Mouse (Mus musculus) forebrain, postnatal 0 days (tissue): Measurements from ENCODE around the gene Nrros. TPM values are rescaled to one million over a fixed set of nuclear protein-coding genes. Genes with fewer than 3 reads are reported as not detected.

Source experiments
- ATAC-seq: fragments of 200-750 bp; cut with Nextera tagmentation; 2 replicates; pipeline ENCODE4 v1.8.0; 2017; ENCODE audit warnings: mild to moderate bottlenecking, moderate library complexity
- DNase-seq: peaks from one replicate; pipeline ENCODE4 v3.0.0-alpha.2; 2015
- H3K27ac ChIP-seq: fragments of 300-500 bp; sonication (generic); 2 replicates; pipeline ENCODE4 v1.5.1; 2014; ENCODE audit warnings: low read depth, mild to moderate bottlenecking, antibody characterized with exemption, low read length, moderate library complexity, mixed read lengths
- H3K27me3 ChIP-seq: fragments of 300-500 bp; sonication (generic); 2 replicates; pipeline ENCODE4 v1.6.1; 2014; ENCODE audit warnings: mild to moderate bottlenecking, low read length, mixed read lengths; ENCODE audit not compliant: insufficient read depth
- H3K36me3 ChIP-seq: fragments of 300-500 bp; sonication (generic); 2 replicates; pipeline ENCODE4 v1.6.1; 2014; ENCODE audit warnings: mild to moderate bottlenecking, moderate library complexity; ENCODE audit not compliant: insufficient read depth
- H3K4me1 ChIP-seq: fragments of 300-500 bp; sonication (generic); 2 replicates; pipeline ENCODE4 v1.6.1; 2014; ENCODE audit warnings: antibody characterized with exemption; ENCODE audit not compliant: insufficient read depth
- H3K4me2 ChIP-seq: fragments of 300-500 bp; sonication (generic); 2 replicates; pipeline ENCODE4 v1.6.1; 2014; ENCODE audit warnings: low read depth, mild to moderate bottlenecking, moderate library complexity
- H3K4me3 ChIP-seq: fragments of 300-500 bp; sonication (generic); 2 replicates; pipeline ENCODE4 v1.5.1; 2014; ENCODE audit warnings: low read depth, low read length, mixed read lengths
- H3K9ac ChIP-seq: fragments of 300-500 bp; sonication (generic); 2 replicates; pipeline ENCODE4 v1.6.1; 2014; ENCODE audit warnings: mild to moderate bottlenecking
- H3K9me3 ChIP-seq: fragments of 300-500 bp; sonication (generic); 2 replicates; pipeline ENCODE4 v1.6.1; 2016; ENCODE audit warnings: low read length
- CTCF ChIP-seq: sonication (generic); IDR thresholded peaks from 2 replicates; pipeline ENCODE4 v1.5.1; 2016; ENCODE audit warnings: antibody characterized with exemption, control low read depth, low read depth
- WGBS: fragments of 180-500 bp; shearing (Covaris S2); extraction: QIAGEN DNeasy Blood & Tissue Kit; methylation state at CpG from one replicate; pipeline ENCODE4 v1.1.7; 2014; 5-methylcytosine and 5-hydroxymethylcytosine counted together
- polyA plus RNA-seq: library from polyadenylated mRNA; unstranded; fragments of >200 nt; fragmentation: Nextera tagmentation; extraction: Ambion mirVana; gene quantifications from 2 replicates; pipeline ENCODE4 v1.2.1, GENCODE M21; 2015
- total RNA-seq: library from RNA; depleted of rRNA; stranded (reverse); fragments of >200 nt; gene quantifications from 2 replicates; pipeline ENCODE4 v1.2.3, GENCODE M21; 2014

Gene Nrros
- total and polyA plus RNA-seq, 2 experiments from 2014 or later, result 6.4 to 12.5 TPM

DNA sequence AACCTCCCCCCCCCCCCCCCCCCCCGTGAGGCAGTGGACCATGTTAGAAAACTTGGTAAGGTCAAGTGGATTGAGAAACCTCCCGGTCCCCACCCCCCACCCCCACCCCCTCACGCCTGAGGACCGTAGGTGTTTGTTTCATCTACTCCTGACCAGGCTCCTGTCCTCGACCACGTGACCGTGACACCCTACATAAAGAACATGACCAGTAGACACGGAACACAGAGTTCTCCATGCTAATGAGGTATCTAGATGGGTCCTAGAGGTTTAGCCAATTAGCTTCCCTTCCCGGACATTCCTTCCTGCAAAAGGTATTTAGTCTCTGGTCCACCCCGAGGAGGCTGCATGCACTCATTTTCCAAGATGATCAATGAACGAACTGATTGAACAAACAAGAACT lies 8.0 kb upstream of the Nrros start:
- WGBS, result 71% methylated on average over 11 of the region's 11 CpGs
- ATAC-seq, result no peak
- H3K27ac ChIP-seq, result no peak overlapping the region

GRCm38 (mm10) chr16:32171031-32171731 lies 5.8 kb upstream of the Nrros start:
- 89% methylated on average over 5 of the region's 5 CpGs for WGBS
- no peaks in the 10 kb centered on the region for H3K4me1 ChIP-seq
- TF ChIP-seq CTCF, result no peak
- H3K9me3 ChIP-seq, result no peaks in the 10 kb centered on the region
- ATAC-seq, result no peak
- no peaks in the 10 kb centered on the region for H3K27me3 ChIP-seq
- no peaks in the 10 kb centered on the region for H3K36me3 ChIP-seq
- H3K4me2 ChIP-seq, result no peak overlapping the region
- H3K9ac ChIP-seq, result no peak overlapping the region
- H3K4me3 ChIP-seq, result no peak overlapping the region
- H3K27ac ChIP-seq, result no peak overlapping the region
- no peak for DNase-seq

More for the DNA sequence above, 8.0 kb upstream of the Nrros start:
- no peak for TF ChIP-seq CTCF
- H3K27me3 ChIP-seq, result no peaks in the 10 kb centered on the region
- no peak overlapping the region for H3K9ac ChIP-seq
- H3K36me3 ChIP-seq, result no peaks in the 10 kb centered on the region
- no peak for DNase-seq
- H3K4me1 ChIP-seq, result no peaks in the 10 kb centered on the region
- no peaks in the 10 kb centered on the region for H3K9me3 ChIP-seq
- H3K4me3 ChIP-seq, result no peak overlapping the region
- no peak overlapping the region for H3K4me2 ChIP-seq

- Histone ChIP-seq H3K4me3 (no peak overlapping the region), H3K4me1 (no peaks in the 10 kb centered on the region; the same call in 1 of the 2 replicates), H3K36me3 (no peaks in the 10 kb centered on the region), H3K27me3 (no peaks in the 10 kb centered on the region), H3K4me2 (no peak overlapping the region), H3K27ac (no peak overlapping the region), H3K9ac (no peak overlapping the region), H3K9me3 (no peaks in the 10 kb centered on the region)
- ATAC-seq (no peak), DNase-seq (no peak)
- 89% methylated on average over 4 of the region's 4 CpGs for WGBS
- TF ChIP-seq CTCF, result no peak
These were observed 2.6 kb upstream of the Nrros start for GRCm38 (mm10) chr16:32167819-32168545.

- WGBS, result 71% methylated on average over 19 of the region's 19 CpGs
- no peak for ATAC-seq
- Histone ChIP-seq H3K4me2 (peak overlapping the region; percentile 71), H3K27ac (no peak overlapping the region), H3K9ac (no peak overlapping the region), H3K27me3 (no peaks in the 10 kb centered on the region), H3K4me3 (peak overlapping the region; percentile 37), H3K9me3 (no peaks in the 10 kb centered on the region), H3K36me3 (no peaks in the 10 kb centered on the region), H3K4me1 (no peaks in the 10 kb centered on the region; the same call in 1 of the 2 replicates)
- no peak for TF ChIP-seq CTCF
- DNase-seq, result no peak
These were observed 882 bp downstream of the Nrros start for GRCm38 (mm10) chr16:32164396-32165027.

DNA sequence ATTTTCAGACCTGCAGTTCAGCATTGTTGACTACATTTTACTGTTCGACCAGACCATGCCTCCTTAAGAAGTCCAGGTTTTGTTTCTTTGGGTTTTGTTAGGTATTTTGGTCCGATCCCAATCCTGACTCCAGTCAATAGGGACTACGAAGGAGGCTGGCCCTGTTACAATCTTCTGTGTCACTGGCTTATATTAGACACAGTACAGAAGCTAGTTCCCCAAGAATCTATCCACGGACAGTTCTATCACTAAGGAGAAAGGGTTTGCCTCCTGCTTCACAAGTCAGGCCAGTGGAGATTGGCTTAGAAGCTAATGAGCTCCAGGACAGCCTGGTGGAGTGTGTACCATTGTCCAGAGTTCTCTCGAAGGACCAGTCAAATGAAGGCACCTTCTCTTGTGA lies 1.5 kb downstream of the Nrros start:
- no peak overlapping the region for H3K4me3 ChIP-seq
- WGBS, result 72% methylated on average over 5 of the region's 5 CpGs
- no peak for DNase-seq
- no peaks in the 10 kb centered on the region; the same call in 1 of the 2 replicates for H3K4me1 ChIP-seq
- H3K9me3 ChIP-seq, result no peaks in the 10 kb centered on the region
- no peak for TF ChIP-seq CTCF
- H3K9ac ChIP-seq, result no peak overlapping the region
- no peak for ATAC-seq
- H3K4me2 ChIP-seq, result 0 out of 2 replicates have a peak overlapping the region, but pooled peaks have one; percentile 6
- no peak overlapping the region for H3K27ac ChIP-seq
- no peaks in the 10 kb centered on the region for H3K36me3 ChIP-seq
- H3K27me3 ChIP-seq, result no peaks in the 10 kb centered on the region

DNA sequence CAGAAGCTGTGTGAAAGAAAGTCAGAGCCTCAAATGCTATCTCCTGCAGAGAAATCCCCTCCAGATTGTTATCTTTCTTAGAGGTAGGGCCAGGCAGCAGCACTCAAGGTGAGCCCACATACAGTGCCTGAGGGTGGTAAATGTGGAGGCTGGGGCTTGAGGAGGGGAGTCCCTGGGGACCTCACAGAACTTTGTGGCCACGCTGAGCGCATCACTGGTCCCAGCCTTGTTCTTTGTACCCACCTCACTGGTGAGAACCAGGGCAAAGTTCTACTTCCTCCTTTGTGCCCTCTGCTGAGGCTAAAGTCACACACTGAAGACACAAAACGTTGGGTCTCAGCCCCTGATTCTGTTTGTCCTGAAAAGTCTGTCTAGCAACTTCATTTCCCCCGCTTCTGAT lies 2.0 kb downstream of the Nrros start:
- Histone ChIP-seq H3K36me3 (no peaks in the 10 kb centered on the region), H3K4me3 (no peak overlapping the region), H3K27ac (no peak overlapping the region), H3K9me3 (no peaks in the 10 kb centered on the region), H3K27me3 (no peaks in the 10 kb centered on the region), H3K4me1 (no peaks in the 10 kb centered on the region; the same call in 1 of the 2 replicates), H3K4me2 (no peak overlapping the region), H3K9ac (no peak overlapping the region)
- DNase-seq, result no peak
- ATAC-seq, result no peak
- no peak for TF ChIP-seq CTCF
- 88% methylated on average over 4 of the region's 4 CpGs for WGBS

DNA sequence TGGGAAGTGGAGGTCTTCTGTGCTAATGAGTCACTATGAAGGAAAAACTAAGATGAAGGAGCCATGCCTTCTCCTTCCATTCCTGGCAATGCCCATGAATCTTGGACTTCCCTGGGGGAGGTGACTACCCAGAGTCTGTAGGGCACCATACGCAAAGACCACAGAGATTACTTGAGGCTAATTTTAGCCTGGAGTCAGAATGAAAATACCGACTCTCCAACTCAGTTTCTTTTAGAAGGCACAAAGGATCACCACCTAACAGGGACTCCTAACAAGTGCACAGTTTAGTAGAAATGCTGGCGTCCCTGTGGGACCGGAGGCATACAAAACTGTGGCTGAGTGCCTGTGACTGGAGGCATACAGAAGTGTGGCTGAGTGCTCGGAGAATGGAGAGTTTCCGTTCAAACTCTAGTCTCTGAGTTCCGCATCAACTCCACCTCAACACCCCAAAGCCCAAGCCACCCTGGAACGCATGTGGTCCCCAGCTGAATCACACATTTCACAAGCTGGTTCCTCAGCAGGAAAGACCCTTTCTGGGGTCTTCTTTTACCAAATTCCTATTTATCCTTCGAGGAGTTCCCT lies 4.6 kb downstream of the Nrros start:
- Histone ChIP-seq H3K4me2 (no peak overlapping the region), H3K9ac (no peak overlapping the region), H3K27me3 (no peaks in the 10 kb centered on the region), H3K4me3 (no peak overlapping the region), H3K9me3 (no peaks in the 10 kb centered on the region), H3K36me3 (no peaks in the 10 kb centered on the region), H3K4me1 (no peaks in the 10 kb centered on the region; the same call in 1 of the 2 replicates), H3K27ac (no peak overlapping the region)
- no peak for ATAC-seq
- WGBS, result 95% methylated on average over 9 of the region's 9 CpGs
- DNase-seq, result no peak
- no peak for TF ChIP-seq CTCF
